Mouse (Mus musculus): ENCODE measurements around the gene Ccdc88b.

Ccdc88b gene

GRCm38 (mm10) chr19:6857391-6858005 lies 513 bp downstream of the Ccdc88b start:
- DNase-seq (ENCODE audit: low spot score in 2 of 2), result peak in 1 of 2 experiments; percentile 52

- DNase-seq (ENCODE audit: low spot score in 2 of 2), result no peak
These were observed 1.0 kb downstream of the Ccdc88b start for GRCm38 (mm10) chr19:6857003-6857360.

GRCm38 (mm10) chr19:6856281-6857002 lies 1.6 kb downstream of the Ccdc88b start:
- no peak for DNase-seq (ENCODE audit: low spot score in 2 of 2)

- DNase-seq (ENCODE audit: low spot score in 2 of 2), result peak in 1 of 2 experiments; percentile 52
These were observed 2.6 kb downstream of the Ccdc88b start for GRCm38 (mm10) chr19:6855225-6856031.

GRCm38 (mm10) chr19:6854658-6855057 lies 3.4 kb downstream of the Ccdc88b start:
- no peak for DNase-seq (ENCODE audit: low spot score in 2 of 2)

- no peak for DNase-seq (ENCODE audit: low spot score in 2 of 2)
These were observed 4.1 kb downstream of the Ccdc88b start for GRCm38 (mm10) chr19:6853903-6854302.

GRCm38 (mm10) chr19:6852393-6853305 lies 5.4 kb downstream of the Ccdc88b start:
- no peak for DNase-seq (ENCODE audit: low spot score in 2 of 2)

- no peak for DNase-seq (ENCODE audit: low spot score in 2 of 2)
These were observed 6.5 kb downstream of the Ccdc88b start for GRCm38 (mm10) chr19:6851497-6851896.

GRCm38 (mm10) chr19:6849506-6850068 lies 8.4 kb downstream of the Ccdc88b start:
- no peak for DNase-seq (ENCODE audit: low spot score in 2 of 2)

GRCm38 (mm10) chr19:6847841-6848517 lies 10.0 kb downstream of the Ccdc88b start:
- DNase-seq (ENCODE audit: low spot score in 2 of 2), result peak in 1 of 2 experiments; percentile 18

GRCm38 (mm10) chr19:6846050-6846449 lies 12.0 kb downstream of the Ccdc88b start:
- DNase-seq (ENCODE audit: low spot score in 2 of 2), result no peak

- DNase-seq (ENCODE audit: low spot score in 2 of 2), result no peak
These were observed 15.7 kb downstream of the Ccdc88b start for GRCm38 (mm10) chr19:6842353-6842752.

- no peak for DNase-seq (ENCODE audit: low spot score in 2 of 2)
These were observed 16.8 kb downstream of the Ccdc88b start for GRCm38 (mm10) chr19:6841292-6841597.

- DNase-seq (ENCODE audit: low spot score in 2 of 2), result peak; percentile 73 to 77
These were observed 17.3 kb downstream of the Ccdc88b start, which contains the start of gene Rps6ka4 for GRCm38 (mm10) chr19:6840475-6841291. Gene Rps6ka4 (minus strand): TSS chr19:6840636.

- peak in 1 of 2 experiments; percentile 41 for DNase-seq (ENCODE audit: low spot score in 2 of 2)
These were observed 18.2 kb downstream of the Ccdc88b start for GRCm38 (mm10) chr19:6839615-6840474.

- DNase-seq (ENCODE audit: low spot score in 2 of 2), result no peak
These were observed 25.6 kb downstream of the Ccdc88b start for GRCm38 (mm10) chr19:6832363-6832762.

- no peak for DNase-seq (ENCODE audit: low spot score in 2 of 2)
These were observed 26.7 kb downstream of the Ccdc88b start for GRCm38 (mm10) chr19:6831331-6831730.

- no peak for DNase-seq (ENCODE audit: low spot score in 2 of 2)
These were observed 27.3 kb downstream of the Ccdc88b start for GRCm38 (mm10) chr19:6830556-6831316.

Measured in urinary bladder, postnatal 4 days (tissue).